ENCODE assay signal across 7 mouse cellular contexts in the genomic region with DNA sequence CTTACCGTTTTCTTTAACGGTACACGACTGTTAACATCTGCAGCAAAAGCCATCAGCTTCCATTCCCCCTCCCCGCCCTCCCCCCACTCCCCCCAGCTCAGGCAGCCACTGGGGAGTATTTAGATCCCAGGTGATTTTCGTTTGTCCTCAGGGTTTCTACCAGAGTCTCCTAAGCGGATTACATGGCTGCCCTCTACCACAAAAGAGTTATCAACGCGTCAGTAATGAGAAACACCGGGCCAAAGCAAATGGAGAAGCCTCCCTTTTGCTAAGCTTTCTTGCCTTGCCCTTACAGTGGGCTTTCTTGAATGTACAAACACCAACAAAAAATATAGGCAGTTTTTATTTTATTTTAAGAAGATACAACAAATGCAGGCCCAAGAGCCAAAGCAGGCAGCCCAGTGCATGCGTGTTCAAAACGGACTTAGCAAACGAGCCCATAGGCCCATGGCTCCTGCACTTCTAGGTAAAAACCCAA. TPM values are rescaled to one million over a fixed set of nuclear protein-coding genes. Genes with fewer than 3 reads are reported as not detected.
DNase-seq lines count a peak whose midpoint lies in the region; ATAC-seq lines count a peak whose summit lies in the region.

No protein-coding gene starts in this region.

- H3K27me3 ChIP-seq in neural tube, embryonic 11.5 days (ENCODE audit: control insufficient read depth, insufficient read depth, low read length): no peaks in the 10 kb centered on the region
- H3K27me3 ChIP-seq in forebrain, embryonic 14.5 days (replicated peaks; ENCODE audit: control insufficient read depth, insufficient read depth, low read length): no peaks in the 10 kb centered on the region
- H3K27me3 ChIP-seq in liver, embryonic 11.5 days (replicated peaks; ENCODE audit: control insufficient read depth, insufficient read depth, low read length): no peaks in the 10 kb centered on the region
- no peaks in the 10 kb centered on the region for H3K27me3 ChIP-seq in stomach, embryonic 14.5 days (ENCODE audit: control insufficient read depth, insufficient read depth, low read length)

- ATAC-seq in neural tube, embryonic 11.5 days (ENCODE audit: insufficient read depth, low FRiP score, low TSS enrichment): peak; percentile 10; the same call in 1 of the 2 replicates
- ATAC-seq in forebrain, embryonic 14.5 days: peak; percentile 49
- peak; percentile 52 for ATAC-seq in liver, embryonic 11.5 days (replicated peaks; ENCODE audit: low FRiP score)
- peak; percentile 43; the same call in 1 of the 2 replicates for ATAC-seq in stomach, embryonic 14.5 days (ENCODE audit: insufficient number of reproducible peaks, insufficient read depth, low FRiP score, low read depth)

- peak; percentile 17 for DNase-seq in neural tube, embryonic 11.5 days (ENCODE audit: low spot score)
- no peak for DNase-seq in neural tube, embryonic 10.5 days (ENCODE audit: extremely low spot score, low spot score)
- DNase-seq in forebrain, embryonic 14.5 days (ENCODE audit: low spot score): no peak
- no peak for DNase-seq in liver, embryonic 11.5 days (ENCODE audit: low spot score)
- no peak for DNase-seq in thymus, postnatal 10 days (ENCODE audit: low spot score in 2 of 2)
- DNase-seq in gastrocnemius, postnatal 10 days: no peak

- H3K36me3 ChIP-seq in neural tube, embryonic 11.5 days (ENCODE audit: control insufficient read depth, insufficient read depth, low read length): no peaks in the 10 kb centered on the region
- H3K36me3 ChIP-seq in forebrain, embryonic 14.5 days (ENCODE audit: control insufficient read depth, insufficient read depth, low read length): peaks cover 17% of the 10 kb centered on the region
- peaks cover 8% of the 10 kb centered on the region; the same call in 1 of the 2 replicates for H3K36me3 ChIP-seq in liver, embryonic 11.5 days (ENCODE audit: control insufficient read depth, insufficient read depth, low read length)
- H3K36me3 ChIP-seq in stomach, embryonic 14.5 days (ENCODE audit: control insufficient read depth, insufficient read depth, low read length): peaks cover 9% of the 10 kb centered on the region

- peak overlapping the region; percentile 34; the same call in 1 of the 2 replicates for H3K27ac ChIP-seq in neural tube, embryonic 11.5 days (ENCODE audit: low read depth, low read length)
- peak overlapping the region; percentile 85 for H3K27ac ChIP-seq in forebrain, embryonic 14.5 days (ENCODE audit: low read depth, low read length)
- peak overlapping the region; percentile 81 for H3K27ac ChIP-seq in liver, embryonic 11.5 days (ENCODE audit: low read depth, low read length)
- H3K27ac ChIP-seq in stomach, embryonic 14.5 days (ENCODE audit: low read length): peak overlapping the region; percentile 78; the same call in 1 of the 2 replicates

- H3K4me2 ChIP-seq in neural tube, embryonic 11.5 days (ENCODE audit: low read depth): peak overlapping the region; percentile 69
- H3K4me2 ChIP-seq in forebrain, embryonic 14.5 days (ENCODE audit: low read length): peak overlapping the region; percentile 83
- H3K4me2 ChIP-seq in liver, embryonic 11.5 days: peak overlapping the region; percentile 85
- peak overlapping the region; percentile 59 for H3K4me2 ChIP-seq in stomach, embryonic 14.5 days (replicated peaks; ENCODE audit: low read depth, low read length)

- H3K4me3 ChIP-seq in neural tube, embryonic 11.5 days (ENCODE audit: low read depth, low read length): peak overlapping the region; percentile 86
- peak overlapping the region; percentile 87 for H3K4me3 ChIP-seq in forebrain, embryonic 14.5 days (ENCODE audit: low read depth, low read length)
- peak overlapping the region; percentile 96 for H3K4me3 ChIP-seq in liver, embryonic 11.5 days (ENCODE audit: low read depth, low read length)
- peak overlapping the region; percentile 94 for H3K4me3 ChIP-seq in stomach, embryonic 14.5 days (ENCODE audit: low read depth, low read length)

- no peaks in the 10 kb centered on the region for H3K9me3 ChIP-seq in neural tube, embryonic 11.5 days (ENCODE audit: control insufficient read depth, low read length)
- no peaks in the 10 kb centered on the region for H3K9me3 ChIP-seq in forebrain, embryonic 14.5 days (replicated peaks; ENCODE audit: control insufficient read depth, low read length)
- no peaks in the 10 kb centered on the region for H3K9me3 ChIP-seq in liver, embryonic 11.5 days (ENCODE audit: control insufficient read depth, low read length)
- no peaks in the 10 kb centered on the region for H3K9me3 ChIP-seq in stomach, embryonic 14.5 days (ENCODE audit: control insufficient read depth, low read depth, low read length)

- peak overlapping the region; percentile 84 for H3K9ac ChIP-seq in neural tube, embryonic 11.5 days (ENCODE audit: low read length)
- peak overlapping the region; percentile 62 for H3K9ac ChIP-seq in forebrain, embryonic 14.5 days (ENCODE audit: low read length)
- peak overlapping the region; percentile 72 for H3K9ac ChIP-seq in liver, embryonic 11.5 days (ENCODE audit: low read depth, low read length)
- peak overlapping the region; percentile 33; the same call in 1 of the 2 replicates for H3K9ac ChIP-seq in stomach, embryonic 14.5 days (replicated peaks; ENCODE audit: low read depth, low read length)

- 30% methylated on average over 12 of the region's 12 CpGs for WGBS in neural tube, embryonic 11.5 days
- WGBS in forebrain, embryonic 14.5 days: 3% methylated on average over 12 of the region's 12 CpGs
- WGBS in liver, embryonic 11.5 days: 22% methylated on average over 12 of the region's 12 CpGs
- WGBS in stomach, embryonic 14.5 days: 22% methylated on average over 12 of the region's 12 CpGs

- peaks cover 8% of the 10 kb centered on the region for H3K4me1 ChIP-seq in neural tube, embryonic 11.5 days (ENCODE audit: control insufficient read depth, insufficient read depth, low read length)
- H3K4me1 ChIP-seq in forebrain, embryonic 14.5 days (ENCODE audit: control insufficient read depth, insufficient read depth, low read length): peaks cover 16% of the 10 kb centered on the region
- H3K4me1 ChIP-seq in liver, embryonic 11.5 days (replicated peaks; ENCODE audit: control insufficient read depth, insufficient read depth, low read length): peaks cover 7% of the 10 kb centered on the region
- H3K4me1 ChIP-seq in stomach, embryonic 14.5 days (ENCODE audit: control insufficient read depth, insufficient read depth, low read length): peaks cover 7% of the 10 kb centered on the region; the same call in 1 of the 2 replicates

RNA-seq across cellular contexts. Expression of gene Lamtor3, which starts 0.6 kb away (rescaled TPM):
- polyA plus RNA-seq in neural tube, embryonic 11.5 days (2014; fragmentation: Nextera tagmentation; extraction: Ambion mirVana): 94.8 and 97.7 TPM in 2 replicates
- 143 and 153 TPM in 2 replicates for polyA plus RNA-seq in forebrain, embryonic 14.5 days (2014; fragmentation: Nextera tagmentation; extraction: Ambion mirVana)
- 100 and 105 TPM in 2 replicates for polyA plus RNA-seq in liver, embryonic 11.5 days (2014; fragmentation: Nextera tagmentation; extraction: Ambion mirVana)
- polyA plus RNA-seq in stomach, embryonic 14.5 days (2014; fragmentation: Nextera tagmentation; extraction: Ambion mirVana): 110 and 119 TPM in 2 replicates
- total RNA-seq in gastrocnemius, postnatal 10 days (2021): 10 to 100 TPM; 56.8 to 58.3 TPM

RNA-seq across cellular contexts. Expression of gene Dnajb14, which starts 50.3 kb away (rescaled TPM):
- 8.7 and 11.0 TPM in 2 replicates for polyA plus RNA-seq in neural tube, embryonic 11.5 days (2014; fragmentation: Nextera tagmentation; extraction: Ambion mirVana)
- polyA plus RNA-seq in forebrain, embryonic 14.5 days (2014; fragmentation: Nextera tagmentation; extraction: Ambion mirVana): 6.3 and 9.1 TPM in 2 replicates
- polyA plus RNA-seq in liver, embryonic 11.5 days (2014; fragmentation: Nextera tagmentation; extraction: Ambion mirVana): 9.0 and 9.8 TPM in 2 replicates
- polyA plus RNA-seq in stomach, embryonic 14.5 days (2014; fragmentation: Nextera tagmentation; extraction: Ambion mirVana): 9.3 and 9.8 TPM in 2 replicates
- total RNA-seq in gastrocnemius, postnatal 10 days (2021): 10 to 100 TPM in 1 of 2 experiments, 1 to 10 TPM in 1; 8.6 to 11.6 TPM

RNA-seq across cellular contexts. Expression of gene H2afz, which starts 53.4 kb away (rescaled TPM):
- polyA plus RNA-seq in neural tube, embryonic 11.5 days (2014; fragmentation: Nextera tagmentation; extraction: Ambion mirVana): 2,454 and 2,599 TPM in 2 replicates
- polyA plus RNA-seq in forebrain, embryonic 14.5 days (2014; fragmentation: Nextera tagmentation; extraction: Ambion mirVana): 1,646 and 1,983 TPM in 2 replicates
- polyA plus RNA-seq in liver, embryonic 11.5 days (2014; fragmentation: Nextera tagmentation; extraction: Ambion mirVana): 2,121 and 2,201 TPM in 2 replicates
- 1,649 and 1,659 TPM in 2 replicates for polyA plus RNA-seq in stomach, embryonic 14.5 days (2014; fragmentation: Nextera tagmentation; extraction: Ambion mirVana)
- total RNA-seq in gastrocnemius, postnatal 10 days (2021): 100 to 1,000 TPM; 136 to 144 TPM

Comparison
In these comparisons a context has a peak if more than half of its experiments do, and no peak if none do; other contexts are left out.
1. H3K27ac ChIP-seq: peak in every context shown above with its lines; median percentile 85 in forebrain, embryonic 14.5 days; 81 in liver, embryonic 11.5 days; 78 in stomach, embryonic 14.5 days; 34 in neural tube, embryonic 11.5 days.
2. H3K9ac ChIP-seq: peak in every context shown above with its lines; median percentile 84 in neural tube, embryonic 11.5 days; 72 in liver, embryonic 11.5 days; 62 in forebrain, embryonic 14.5 days; 33 in stomach, embryonic 14.5 days.